Mouse (Mus musculus): ENCODE results near the gene Kif1a. TPM values are rescaled to one million over a fixed set of nuclear protein-coding genes. Genes with fewer than 3 reads are reported as not detected.

Kif1a gene
- polyA plus RNA-seq, 1 experiment: 2.2 TPM

GRCm38 (mm10) chr1:93083420-93084285, 18.1 kb downstream of the Kif1a start:
- H3K27ac ChIP-seq (ENCODE audit: control insufficient read depth, insufficient read depth, low read depth, low read length, poor library complexity): no peak overlapping the region
- TF ChIP-seq CTCF (IDR thresholded peaks at IDR 0.05; ENCODE audit: control insufficient read depth, insufficient read depth, low read length): no peak
- no peak for TF ChIP-seq POLR2A (IDR thresholded peaks at IDR 0.05; ENCODE audit: borderline replicate concordance, control insufficient read depth, low read depth, low read length)
- no peak overlapping the region for H3K4me3 ChIP-seq (replicated peaks; ENCODE audit: control insufficient read depth, low read depth, low read length)
- WGBS: 62% methylated on average over 12 of the region's 12 CpGs
- no peaks in the 10 kb centered on the region; the same call in 1 of the 2 replicates for H3K4me1 ChIP-seq (ENCODE audit: control insufficient read depth, insufficient read depth, low read length)

GRCm38 (mm10) chr1:93082121-93082520, 19.6 kb downstream of the Kif1a start:
- no peak overlapping the region for H3K4me3 ChIP-seq (replicated peaks; ENCODE audit: control insufficient read depth, low read depth, low read length)
- TF ChIP-seq POLR2A (IDR thresholded peaks at IDR 0.05; ENCODE audit: borderline replicate concordance, control insufficient read depth, low read depth, low read length): no peak
- no peaks in the 10 kb centered on the region for H3K4me1 ChIP-seq (ENCODE audit: control insufficient read depth, insufficient read depth, low read length)
- 77% methylated on average over 8 of the region's 8 CpGs for WGBS
- H3K27ac ChIP-seq (ENCODE audit: control insufficient read depth, insufficient read depth, low read depth, low read length, poor library complexity): no peak overlapping the region

GRCm38 (mm10) chr1:93080930-93081589, 20.7 kb downstream of the Kif1a start:
- 54% methylated on average over 3 of the region's 3 CpGs for WGBS
- Histone ChIP-seq H3K4me1 (ENCODE audit: control insufficient read depth, insufficient read depth, low read length) (no peaks in the 10 kb centered on the region), H3K27ac (ENCODE audit: control insufficient read depth, insufficient read depth, low read depth, low read length, poor library complexity) (no peak overlapping the region), H3K4me3 (replicated peaks; ENCODE audit: control insufficient read depth, low read depth, low read length) (no peak overlapping the region)
- TF ChIP-seq CTCF (IDR thresholded peaks at IDR 0.05; ENCODE audit: control insufficient read depth, insufficient read depth, low read length) (peak; percentile 79), POLR2A (IDR thresholded peaks at IDR 0.05; ENCODE audit: borderline replicate concordance, control insufficient read depth, low read depth, low read length) (no peak)

- Histone ChIP-seq H3K4me1 (ENCODE audit: control insufficient read depth, insufficient read depth, low read length) (no peaks in the 10 kb centered on the region), H3K27ac (ENCODE audit: control insufficient read depth, insufficient read depth, low read depth, low read length, poor library complexity) (no peak overlapping the region), H3K4me3 (replicated peaks; ENCODE audit: control insufficient read depth, low read depth, low read length) (no peak overlapping the region)
- WGBS: 82% methylated on average over 3 of the region's 3 CpGs
- TF ChIP-seq POLR2A (IDR thresholded peaks at IDR 0.05; ENCODE audit: borderline replicate concordance, control insufficient read depth, low read depth, low read length) (no peak), CTCF (IDR thresholded peaks at IDR 0.05; ENCODE audit: control insufficient read depth, insufficient read depth, low read length) (no peak)
These were observed 22.1 kb downstream of the Kif1a start for GRCm38 (mm10) chr1:93079602-93080001.

- no peak overlapping the region for H3K27ac ChIP-seq (ENCODE audit: control insufficient read depth, insufficient read depth, low read depth, low read length, poor library complexity)
- H3K4me1 ChIP-seq (ENCODE audit: control insufficient read depth, insufficient read depth, low read length): peaks cover 1% of the 10 kb centered on the region; the same call in 1 of the 2 replicates
- 85% methylated on average over 2 of the region's 2 CpGs for WGBS
- no peak overlapping the region for H3K4me3 ChIP-seq (replicated peaks; ENCODE audit: control insufficient read depth, low read depth, low read length)
- TF ChIP-seq CTCF (IDR thresholded peaks at IDR 0.05; ENCODE audit: control insufficient read depth, insufficient read depth, low read length) (peak; percentile 50), POLR2A (IDR thresholded peaks at IDR 0.05; ENCODE audit: borderline replicate concordance, control insufficient read depth, low read depth, low read length) (no peak)
These were observed 29.4 kb downstream of the Kif1a start for GRCm38 (mm10) chr1:93072279-93072865.

- Histone ChIP-seq H3K4me1 (ENCODE audit: control insufficient read depth, insufficient read depth, low read length) (peaks cover 1% of the 10 kb centered on the region; the same call in 1 of the 2 replicates), H3K27ac (ENCODE audit: control insufficient read depth, insufficient read depth, low read depth, low read length, poor library complexity) (peak overlapping the region; percentile 46; the same call in 1 of the 2 replicates), H3K4me3 (replicated peaks; ENCODE audit: control insufficient read depth, low read depth, low read length) (no peak overlapping the region)
- whole genome bisulfite sequencing: 9% methylated on average over 18 of the region's 18 CpGs
- TF ChIP-seq POLR2A (IDR thresholded peaks at IDR 0.05; ENCODE audit: borderline replicate concordance, control insufficient read depth, low read depth, low read length) (no peak), CTCF (IDR thresholded peaks at IDR 0.05; ENCODE audit: control insufficient read depth, insufficient read depth, low read length) (no peak)
These were observed 30.2 kb downstream of the Kif1a start for GRCm38 (mm10) chr1:93071487-93071971.

GRCm38 (mm10) chr1:93070881-93071280, 30.9 kb downstream of the Kif1a start:
- no peak for TF ChIP-seq CTCF (IDR thresholded peaks at IDR 0.05; ENCODE audit: control insufficient read depth, insufficient read depth, low read length)
- no peak for TF ChIP-seq POLR2A (IDR thresholded peaks at IDR 0.05; ENCODE audit: borderline replicate concordance, control insufficient read depth, low read depth, low read length)
- H3K4me1 ChIP-seq (ENCODE audit: control insufficient read depth, insufficient read depth, low read length): peaks cover 1% of the 10 kb centered on the region; the same call in 1 of the 2 replicates
- WGBS: 53% methylated on average over 5 of the region's 5 CpGs
- H3K4me3 ChIP-seq (replicated peaks; ENCODE audit: control insufficient read depth, low read depth, low read length): no peak overlapping the region
- H3K27ac ChIP-seq (ENCODE audit: control insufficient read depth, insufficient read depth, low read depth, low read length, poor library complexity): 0 out of 2 replicates have a peak overlapping the region, but pooled peaks have one; percentile 11

- TF ChIP-seq CTCF (IDR thresholded peaks at IDR 0.05; ENCODE audit: control insufficient read depth, insufficient read depth, low read length) (no peak), POLR2A (IDR thresholded peaks at IDR 0.05; ENCODE audit: borderline replicate concordance, control insufficient read depth, low read depth, low read length) (no peak)
- H3K4me3 ChIP-seq (replicated peaks; ENCODE audit: control insufficient read depth, low read depth, low read length): no peak overlapping the region
- no peak overlapping the region for H3K27ac ChIP-seq (ENCODE audit: control insufficient read depth, insufficient read depth, low read depth, low read length, poor library complexity)
- 85% methylated on average over 1 of the region's 1 CpGs for WGBS
- peaks cover 1% of the 10 kb centered on the region; the same call in 1 of the 2 replicates for H3K4me1 ChIP-seq (ENCODE audit: control insufficient read depth, insufficient read depth, low read length)
These were observed 33.2 kb downstream of the Kif1a start for GRCm38 (mm10) chr1:93068553-93068952.
